Mouse (Mus musculus) CH12.LX (cell line): ENCODE data around the gene Phc1.

Experiments used
- CTCF ChIP-seq, 2 experiments: IDR thresholded peaks in 1 of 2; conservative IDR thresholded peaks in 1 of 2; 2 replicates each; pipeline ENCODE4 v1.5.1; 2011 to 2012; ENCODE audit warnings: low read depth in 2 of 2, low read length in 2 of 2, improper control_type of control experiment in 1 of 2, inconsistent platforms in 1 of 2, mild to moderate bottlenecking in 1 of 2, moderate library complexity in 1 of 2
- ELF1 ChIP-seq: IDR thresholded peaks from 2 replicates; pipeline ENCODE4 v1.6.1; 2014; ENCODE audit warnings: low read depth, mild to moderate bottlenecking, inconsistent platforms, low read length, improper control_type of control experiment
- ETS1 ChIP-seq: conservative IDR thresholded peaks from 2 replicates; pipeline ENCODE4 v1.6.1; 2012; ENCODE audit warnings: low read depth, mild to moderate bottlenecking, inconsistent platforms, low read length, improper control_type of control experiment, moderate library complexity
- GABPA ChIP-seq: IDR thresholded peaks from 2 replicates; pipeline ENCODE4 v1.6.1; 2012; ENCODE audit warnings: low read depth, low read length, improper control_type of control experiment, inconsistent platforms; ENCODE audit not compliant: insufficient replicate concordance
- HCFC1 ChIP-seq: IDR thresholded peaks from 2 replicates; pipeline ENCODE4 v1.6.1; 2012; ENCODE audit warnings: low read depth, mild to moderate bottlenecking, inconsistent platforms, low read length, improper control_type of control experiment
- JUND ChIP-seq: conservative IDR thresholded peaks from 2 replicates; pipeline ENCODE4 v1.6.1; 2011; ENCODE audit warnings: low read depth, low read length, improper control_type of control experiment
- MAX ChIP-seq: IDR thresholded peaks from 2 replicates; pipeline ENCODE4 v1.6.1; 2011; ENCODE audit warnings: low read length, improper control_type of control experiment
- MAZ ChIP-seq: IDR thresholded peaks from 2 replicates; pipeline ENCODE4 v1.6.1; 2012; ENCODE audit warnings: low read depth, mild to moderate bottlenecking, inconsistent platforms, low read length, improper control_type of control experiment, moderate library complexity
- MXI1 ChIP-seq: IDR thresholded peaks from 2 replicates; pipeline ENCODE4 v1.6.1; 2011; ENCODE audit warnings: mild to moderate bottlenecking, low read depth, low read length, improper control_type of control experiment
- POLR2A ChIP-seq: IDR thresholded peaks from 2 replicates; pipeline ENCODE4 v1.6.1; 2011; ENCODE audit warnings: low read depth, mild to moderate bottlenecking, improper control_type of control experiment, low read length

DNA sequence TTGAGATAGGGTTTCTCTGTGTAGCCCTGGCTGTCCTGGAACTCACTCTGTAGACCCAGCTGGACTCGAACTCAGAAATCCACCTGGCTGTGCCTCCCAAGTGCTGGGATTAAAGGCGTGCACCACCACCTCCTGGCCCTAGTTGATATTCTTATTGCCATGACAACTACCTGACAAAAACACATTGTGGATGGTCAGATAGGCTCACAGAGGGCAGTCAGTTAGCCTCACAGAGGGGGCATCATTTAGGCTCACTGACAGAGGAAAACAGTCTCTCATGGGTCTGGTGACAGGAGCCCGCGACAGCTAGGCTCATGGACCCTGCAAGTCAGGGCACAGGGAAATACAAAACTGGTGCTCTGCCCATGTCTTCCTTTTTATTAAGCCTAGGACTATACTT, 56.1 kb downstream of the Phc1 start:
- TF ChIP-seq CTCF (conservative IDR thresholded peaks at IDR 0.05 in 1 of 2, IDR thresholded peaks at IDR 0.05 in 1 of 2; ENCODE audit: low read depth in 2 of 2, low read length in 2 of 2) (no peak), ETS1 (no peak), GABPA (no peak), MAZ (no peak), MAX (no peak), POLR2A (no peak), HCFC1 (no peak), ELF1 (no peak), JUND (no peak), MXI1 (no peak)
